Mouse (Mus musculus): ENCODE data around the gene Coro7.

Gene Coro7

DNA sequence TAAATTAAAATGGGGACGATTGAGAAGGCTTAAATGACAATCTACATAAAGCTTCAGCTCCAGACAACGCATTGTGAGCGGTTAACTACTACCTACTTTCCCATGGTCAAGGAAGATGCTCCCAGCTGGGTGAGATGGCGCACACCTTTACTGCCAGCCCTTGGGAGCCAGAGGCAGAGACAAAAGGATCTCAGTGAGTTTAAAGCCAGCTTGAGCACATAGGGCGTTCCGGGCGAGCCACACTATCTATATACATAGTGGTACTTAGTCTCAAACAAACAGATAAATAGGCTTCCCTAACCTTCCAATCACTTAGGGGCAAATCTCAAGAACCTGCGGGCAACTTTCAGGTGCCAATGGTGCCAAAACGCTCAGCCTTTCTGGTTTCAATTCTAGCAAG, 55.5 kb downstream of the Coro7 start:
- DNase-seq (ENCODE audit: extremely low spot score, low spot score) = no peak

- no peak for DNase-seq (ENCODE audit: extremely low spot score, low spot score)
Observed at GRCm38 (mm10) chr16:4616829-4617228, 62.7 kb downstream of the Coro7 start.

- DNase-seq (ENCODE audit: extremely low spot score, low spot score) = no peak
Observed at GRCm38 (mm10) chr16:4615297-4615696, 64.3 kb downstream of the Coro7 start.

DNA sequence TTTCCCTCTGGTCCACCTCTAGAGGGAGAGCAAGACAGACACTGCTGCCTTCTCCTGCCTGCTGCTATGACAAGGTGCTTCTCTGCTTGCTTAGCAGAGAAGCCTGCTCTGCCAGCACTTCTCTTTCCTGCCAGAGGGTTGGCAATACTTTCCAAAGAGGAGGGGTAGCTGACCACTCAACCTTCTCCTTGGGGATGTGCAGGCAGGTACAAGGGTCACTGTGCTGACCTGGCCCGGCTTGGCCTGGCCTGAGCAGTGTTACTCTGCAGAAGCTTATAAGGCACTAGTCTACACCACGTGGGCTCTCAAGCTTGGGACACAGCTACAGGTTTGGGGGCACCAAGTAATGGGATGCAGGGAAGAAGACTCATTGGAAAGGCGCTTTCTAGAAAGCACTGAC, 64.9 kb downstream of the Coro7 start:
- no peak for DNase-seq (ENCODE audit: extremely low spot score, low spot score)

DNA sequence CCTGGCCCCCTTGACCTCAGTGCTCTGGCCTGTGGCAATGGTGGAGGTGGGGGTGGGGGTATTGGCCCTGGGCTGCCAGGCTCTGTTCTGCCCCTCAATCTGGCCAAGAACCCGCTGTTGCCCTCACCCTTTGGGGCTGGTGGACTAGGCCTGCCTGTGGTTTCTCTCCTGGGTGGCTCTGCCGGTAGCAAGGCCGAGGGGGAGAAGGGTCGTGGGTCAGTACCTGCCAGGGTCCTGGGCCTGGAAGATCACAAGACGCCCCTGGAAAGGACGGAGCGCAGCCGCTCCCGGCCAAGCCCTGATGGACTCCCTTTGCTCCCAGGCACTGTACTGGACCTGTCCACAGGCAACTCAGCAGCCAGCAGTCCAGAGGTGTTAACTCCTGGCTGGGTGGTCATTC, 65.8 kb downstream of the Coro7 start:
- no peak for DNase-seq (ENCODE audit: extremely low spot score, low spot score)

DNA sequence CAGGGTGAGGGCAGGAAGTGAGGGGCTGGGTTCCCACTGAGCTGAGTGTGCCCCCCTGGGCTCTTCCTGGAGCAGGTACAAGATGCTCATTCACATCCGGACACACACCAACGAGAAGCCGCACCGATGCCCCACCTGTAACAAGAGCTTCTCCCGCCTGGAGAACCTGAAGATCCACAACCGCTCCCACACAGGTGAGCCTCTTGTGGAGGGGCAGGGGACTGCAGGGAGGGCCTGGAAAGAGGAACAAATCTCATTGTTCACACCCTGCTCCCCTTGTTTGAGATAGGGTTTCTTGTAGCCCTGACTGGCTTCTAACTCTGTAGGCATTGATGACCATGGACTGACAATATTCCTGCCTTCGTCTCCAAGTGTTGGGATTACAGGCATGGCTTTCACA, 67.9 kb downstream of the Coro7 start:
- DNase-seq (ENCODE audit: extremely low spot score, low spot score) = no peak

DNA sequence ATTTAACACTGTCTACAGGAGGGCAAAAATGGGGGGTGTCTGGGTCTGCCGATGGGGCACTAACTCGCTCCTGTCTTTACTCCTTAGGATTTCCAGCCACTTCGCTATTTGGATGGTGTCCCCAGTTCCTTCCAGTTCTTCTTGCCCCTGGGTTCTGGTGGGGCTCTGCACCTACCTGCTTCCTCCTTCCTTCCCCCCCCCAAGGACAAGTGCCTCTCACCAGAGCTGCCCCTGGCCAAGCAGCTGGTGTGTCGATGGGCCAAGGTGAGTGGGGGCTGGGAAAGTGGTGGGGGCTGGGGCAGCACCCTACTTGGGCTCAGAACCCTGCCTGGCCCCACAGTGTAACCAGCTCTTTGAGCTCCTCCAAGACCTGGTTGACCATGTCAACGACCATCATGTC, 68.4 kb downstream of the Coro7 start:
- DNase-seq (ENCODE audit: extremely low spot score, low spot score) = no peak

- no peak for DNase-seq (ENCODE audit: extremely low spot score, low spot score)
Observed at GRCm38 (mm10) chr16:4608532-4609059, 71.0 kb downstream of the Coro7 start.

DNA sequence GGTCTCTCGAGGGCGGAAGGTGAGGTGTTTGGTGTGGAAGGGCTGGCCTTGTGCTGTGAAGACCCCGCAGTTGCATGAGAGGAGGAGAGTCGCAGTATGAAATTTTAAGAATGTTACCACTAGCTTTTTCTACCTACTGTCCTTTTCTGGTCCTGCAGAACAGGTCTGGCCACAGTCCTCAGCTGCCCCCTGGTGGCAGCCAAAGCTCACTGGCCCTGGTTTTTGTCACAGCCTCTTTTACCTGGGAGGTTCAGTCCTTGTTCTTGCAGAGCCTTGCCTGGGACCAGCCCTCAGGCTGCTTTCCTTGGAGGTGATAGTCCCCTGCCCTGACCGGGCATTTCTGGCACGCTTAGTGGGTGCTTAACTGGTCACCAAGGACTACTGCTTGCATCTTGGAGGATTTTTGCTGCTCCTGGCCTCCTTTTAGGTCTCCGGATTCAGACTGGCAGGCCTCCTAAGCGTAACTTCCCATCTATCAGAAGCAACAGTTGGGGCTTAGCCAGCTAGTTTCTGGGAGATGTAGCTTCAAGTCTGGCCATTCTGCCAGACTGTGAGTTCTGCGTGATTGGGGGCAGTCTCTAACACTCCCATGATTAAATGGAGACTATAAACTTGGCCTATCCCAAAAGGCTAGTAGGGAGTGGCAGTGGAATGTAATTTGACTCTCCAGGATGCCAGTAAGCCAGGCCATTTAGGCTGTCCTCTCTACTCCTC, 71.6 kb downstream of the Coro7 start:
- peak; percentile 82 for DNase-seq (ENCODE audit: extremely low spot score, low spot score)

GRCm38 (mm10) chr16:4606431-4607084, 73.0 kb downstream of the Coro7 start:
- DNase-seq (ENCODE audit: extremely low spot score, low spot score) = no peak

GRCm38 (mm10) chr16:4605514-4606131, 74.0 kb downstream of the Coro7 start:
- no peak for DNase-seq (ENCODE audit: extremely low spot score, low spot score)

GRCm38 (mm10) chr16:4604293-4604837, 75.2 kb downstream of the Coro7 start:
- no peak for DNase-seq (ENCODE audit: extremely low spot score, low spot score)

DNA sequence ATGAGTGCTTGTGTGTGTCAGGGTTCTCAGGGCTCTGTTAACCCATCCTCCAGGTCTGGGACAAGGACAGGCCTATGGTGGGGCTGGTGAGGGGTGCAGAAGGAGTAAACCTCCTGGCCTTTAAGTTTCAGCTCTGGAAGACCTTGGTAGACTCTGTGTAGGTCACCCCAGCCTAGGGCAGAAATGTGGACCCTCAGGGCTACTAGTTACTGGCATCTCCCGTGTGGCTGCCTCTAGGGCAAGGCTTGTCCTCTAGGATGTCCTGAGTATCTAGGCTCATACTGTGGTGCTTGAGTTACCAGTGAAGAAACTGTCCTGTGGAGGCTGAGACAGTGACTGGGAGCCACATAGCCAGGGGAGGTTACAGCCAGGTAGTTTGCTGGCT, 76.1 kb downstream of the Coro7 start:
- no peak for DNase-seq (ENCODE audit: extremely low spot score, low spot score)

GRCm38 (mm10) chr16:4602766-4603452, 76.7 kb downstream of the Coro7 start:
- no peak for DNase-seq (ENCODE audit: extremely low spot score, low spot score)

DNA sequence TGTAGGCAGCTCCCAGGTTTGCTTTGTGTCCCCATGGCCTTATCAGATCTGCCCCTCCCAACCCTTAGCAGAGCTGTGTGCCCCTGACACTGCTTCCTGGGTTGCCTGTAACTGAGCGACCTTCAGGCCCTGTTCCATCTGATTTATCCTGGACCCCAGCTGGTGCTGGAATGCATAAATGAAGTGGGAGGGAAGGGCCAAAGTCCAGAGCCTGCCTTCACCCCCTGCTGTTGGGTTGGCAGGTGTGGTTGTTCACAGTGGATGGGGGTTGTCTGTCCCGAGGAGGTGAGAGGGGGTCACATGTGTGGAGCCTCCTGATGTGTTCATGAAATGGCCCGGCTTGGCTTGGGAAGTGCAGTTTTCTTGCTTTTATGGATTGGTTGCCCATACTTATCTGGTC, 77.4 kb downstream of the Coro7 start:
- DNase-seq (ENCODE audit: extremely low spot score, low spot score) = no peak

DNA sequence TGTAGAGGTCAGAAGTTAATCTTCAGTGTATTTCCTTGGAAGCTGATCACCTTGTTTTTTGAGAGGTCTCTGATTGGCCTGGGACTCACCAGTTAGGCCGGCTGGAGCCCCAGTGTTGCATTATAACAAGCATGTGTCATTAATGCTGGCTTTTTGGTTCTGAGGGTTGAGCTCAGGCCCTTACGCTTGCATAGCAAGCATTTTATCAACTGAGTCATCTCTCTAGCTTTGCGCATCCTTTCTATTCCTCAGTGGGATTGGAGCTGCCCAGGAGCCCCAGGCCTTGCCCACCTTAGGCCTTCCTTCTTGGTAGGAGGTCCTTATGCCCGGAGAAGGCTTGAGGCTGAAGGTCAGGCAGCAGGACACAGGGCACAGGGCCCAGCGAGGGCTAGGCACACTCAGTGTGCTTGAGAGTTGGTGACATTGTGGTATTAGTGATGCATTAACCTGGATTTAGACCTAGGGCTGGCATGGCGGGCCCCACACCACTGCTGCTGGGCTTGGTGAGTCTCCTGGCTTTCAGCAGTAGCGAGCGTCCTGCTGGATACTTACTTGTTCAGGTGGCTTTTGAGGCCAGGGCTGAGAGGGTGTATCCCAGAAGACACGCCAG, 78.8 kb downstream of the Coro7 start:
- no peak for DNase-seq (ENCODE audit: extremely low spot score, low spot score)

- DNase-seq (ENCODE audit: extremely low spot score, low spot score) = no peak
Observed at GRCm38 (mm10) chr16:4599616-4600015, 80.0 kb downstream of the Coro7 start.

- DNase-seq (ENCODE audit: extremely low spot score, low spot score) = no peak
Observed at GRCm38 (mm10) chr16:4598891-4599543, 80.6 kb downstream of the Coro7 start.

GRCm38 (mm10) chr16:4598041-4598440, 81.5 kb downstream of the Coro7 start:
- no peak for DNase-seq (ENCODE audit: extremely low spot score, low spot score)

DNA sequence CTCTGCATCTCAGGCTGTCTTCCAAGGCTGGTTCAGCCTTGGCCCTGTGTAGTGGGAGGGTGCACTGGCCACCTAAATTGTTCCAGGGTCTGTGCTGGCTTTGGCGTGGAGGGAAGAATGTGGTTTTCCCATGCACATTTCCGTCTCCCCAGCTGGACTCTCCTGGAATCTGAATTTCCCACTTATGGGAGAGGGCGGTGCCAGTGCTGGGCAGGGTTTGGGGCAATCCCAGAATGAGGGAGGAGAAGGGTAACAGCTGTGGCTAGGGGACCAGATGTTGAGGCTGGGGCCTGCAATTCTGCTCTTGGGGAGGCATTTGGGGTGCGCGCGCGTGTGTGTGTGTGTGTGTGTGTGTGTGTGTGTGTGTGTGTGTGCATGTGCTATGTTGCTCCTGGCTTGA, 82.3 kb downstream of the Coro7 start:
- DNase-seq (ENCODE audit: extremely low spot score, low spot score) = no peak

DNA sequence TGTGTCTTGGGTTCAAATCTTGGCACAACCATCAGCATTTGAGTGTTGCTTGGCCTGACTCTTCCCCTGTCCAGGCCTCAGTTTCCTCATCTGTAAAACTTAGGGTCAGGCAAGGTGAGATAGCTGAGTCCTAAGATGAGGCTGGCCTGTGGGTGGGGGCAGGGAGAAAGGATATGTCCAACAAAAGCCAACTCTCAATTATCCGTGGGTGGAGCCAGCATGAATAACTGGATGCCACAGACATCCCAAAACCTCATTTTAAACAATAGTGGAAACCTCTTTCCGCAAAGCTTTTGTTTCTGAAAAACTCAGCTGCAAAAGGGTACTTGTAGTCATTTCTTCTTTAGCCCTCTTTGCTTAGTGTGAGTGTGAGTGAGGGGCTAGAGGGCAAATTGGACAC, 82.7 kb downstream of the Coro7 start:
- no peak for DNase-seq (ENCODE audit: extremely low spot score, low spot score)

All from neural tube, embryonic 10.5 days (tissue).